ENCODE assay signal across 12 mouse cellular contexts in genomic region chr12:101980266-101980665, GRCm38 (mm10). TPM values are rescaled to one million over a fixed set of nuclear protein-coding genes. Genes with fewer than 3 reads are reported as not detected.
DNase-seq lines count a peak whose midpoint lies in the region; ATAC-seq and TF ChIP-seq lines count a peak whose summit lies in the region.
"Had no signal": no experiment of that assay in that cellular context is flagged by ENCODE, and none has a peak within 500 bp of the region (broad histone marks: within the 10 kb centered on the region; RNA-seq: fewer than 3 reads in every experiment).

No protein-coding gene starts in this region.

- no peaks in the 10 kb centered on the region for H3K27me3 ChIP-seq in spleen, adult 2 months (ENCODE audit: control insufficient read depth, insufficient read depth, low read length)
- H3K27me3 ChIP-seq in liver, embryonic 16.5 days (ENCODE audit: control insufficient read depth, insufficient read depth, low read depth, low read length), result no peaks in the 10 kb centered on the region

- H3K36me3 ChIP-seq in spleen, adult 2 months (ENCODE audit: control insufficient read depth, insufficient read depth, low read length), result peaks cover 21% of the 10 kb centered on the region
- peaks cover 26% of the 10 kb centered on the region for H3K36me3 ChIP-seq in liver, embryonic 16.5 days (ENCODE audit: control insufficient read depth, insufficient read depth)

- peak; percentile 9; the same call in 1 of the 2 replicates for ATAC-seq in liver, embryonic 16.5 days (ENCODE audit: low read depth)

- WGBS in spleen, adult 2 months, result 20% methylated on average over 5 of the region's 5 CpGs
- WGBS in liver, embryonic 16.5 days (ENCODE audit: insufficient replicate concordance), result 18% methylated on average over 5 of the region's 5 CpGs

- H3K9me3 ChIP-seq in liver, embryonic 16.5 days (replicated peaks; ENCODE audit: control insufficient read depth, low read length), result no peaks in the 10 kb centered on the region

- DNase-seq in spleen, adult 2 months (ENCODE audit: low read depth in 1 of 2, low spot score in 2 of 2), result peak in 1 of 2 experiments; percentile 26
- DNase-seq in spleen, postnatal 14 days (ENCODE audit: low spot score in 2 of 2), result no peak
- peak; percentile 15 for DNase-seq in brain, adult 2 months (ENCODE audit: low read depth, low spot score)
- no peak for DNase-seq in left cerebral cortex, adult 8-10 months (ENCODE audit: low spot score in 2 of 2)
- no peak for DNase-seq in testis, postnatal 10 days (ENCODE audit: low spot score)
- DNase-seq in kidney, adult 11 months, result no peak
- DNase-seq: adrenal gland, adult 2 months; cerebellum, postnatal 36 days; thymus, postnatal 4 days had no signal

- no peak for TF ChIP-seq POLR2A in spleen, adult 2 months (IDR thresholded peaks at IDR 0.05; ENCODE audit: low read depth, low read length)

- peaks cover 9% of the 10 kb centered on the region for H3K4me1 ChIP-seq in spleen, adult 2 months (ENCODE audit: control insufficient read depth, insufficient read depth, insufficient read length)
- peaks cover 35% of the 10 kb centered on the region for H3K4me1 ChIP-seq in liver, embryonic 16.5 days (ENCODE audit: control insufficient read depth, low read depth, low read length)

- H3K4me3 ChIP-seq in spleen, adult 2 months (ENCODE audit: extremely low read depth, insufficient read depth, insufficient read length), result no peak overlapping the region
- H3K4me3 ChIP-seq in liver, embryonic 16.5 days (ENCODE audit: low read depth, low read length), result no peak overlapping the region

- H3K4me2 ChIP-seq in liver, embryonic 16.5 days (ENCODE audit: low read depth, low read length), result peak overlapping the region; percentile 12; the same call in 1 of the 2 replicates
- H3K4me2 ChIP-seq: hindbrain, embryonic 14.5 days had no signal

- H3K27ac ChIP-seq in spleen, adult 2 months (ENCODE audit: insufficient read depth, low read length), result peak overlapping the region; percentile 48; the same call in 1 of the 2 replicates
- H3K27ac ChIP-seq in liver, embryonic 16.5 days (ENCODE audit: low read length), result peak overlapping the region; percentile 61
- H3K27ac ChIP-seq: hindbrain, embryonic 14.5 days; kidney, postnatal 0 days had no signal

- H3K9ac ChIP-seq in liver, embryonic 16.5 days (ENCODE audit: low read depth, low read length), result no peak overlapping the region
- H3K9ac ChIP-seq: hindbrain, embryonic 14.5 days had no signal

- TF ChIP-seq CTCF in spleen, adult 2 months (IDR thresholded peaks at IDR 0.05; ENCODE audit: extremely low read depth, insufficient read depth, insufficient read length, insufficient replicate concordance), result no peak

RNA-seq across cellular contexts. Expression of gene Cpsf2, which starts 4.5 kb away (rescaled TPM):
- 3.2 and 3.6 TPM in 2 replicates for polyA plus RNA-seq in spleen, adult 2 months (2012; rRNA removed)
- polyA plus RNA-seq in liver, embryonic 16.5 days (2015; fragmentation: Nextera tagmentation; extraction: Ambion mirVana), result 13.6 and 14.8 TPM in 2 replicates
- total RNA-seq in left cerebral cortex, adult 8-10 months (2022), result 10 to 100 TPM; 24.7 to 27.7 (median 27.3) TPM

RNA-seq across cellular contexts. Expression of gene Atxn3, which starts 22.2 kb away (rescaled TPM):
- 2.4 and 3.0 TPM in 2 replicates for polyA plus RNA-seq in spleen, adult 2 months (2012; rRNA removed)
- 8.6 and 9.5 TPM in 2 replicates for polyA plus RNA-seq in liver, embryonic 16.5 days (2015; fragmentation: Nextera tagmentation; extraction: Ambion mirVana)
- total RNA-seq in left cerebral cortex, adult 8-10 months (2022), result 10 to 100 TPM; 20.2 to 27.3 (median 22.3) TPM
